Mouse (Mus musculus) layer of hippocampus, adult 9-10 months (tissue): Measurements from ENCODE around the gene Elmo3.
"Not testable (repeated sequence)": the region's sequence is repeated elsewhere in the genome, so short reads cannot be mapped to it uniquely, and the experiment has no call there.

ENCODE experiments used
- DNase-seq: peaks from one replicate; pipeline ENCODE4 v3.0.0; 2022; ENCODE audit warnings: low spot score

Gene Elmo3

GRCm38 (mm10) chr8:105276292-105277120 lies 28.9 kb upstream of the Elmo3 start:
- no peak for DNase-seq

GRCm38 (mm10) chr8:105278911-105279334 lies 26.5 kb upstream of the Elmo3 start:
- DNase-seq = peak; percentile 74

GRCm38 (mm10) chr8:105280567-105280966 lies 24.8 kb upstream of the Elmo3 start:
- no peak for DNase-seq

GRCm38 (mm10) chr8:105281821-105282220 lies 23.6 kb upstream of the Elmo3 start:
- no peak for DNase-seq

- no peak for DNase-seq
These were observed 23.2 kb upstream of the Elmo3 start for GRCm38 (mm10) chr8:105282239-105282638.

GRCm38 (mm10) chr8:105283074-105283473 lies 22.3 kb upstream of the Elmo3 start:
- no peak for DNase-seq

- DNase-seq = no peak
These were observed 19.9 kb upstream of the Elmo3 start for GRCm38 (mm10) chr8:105285514-105285913.

DNA sequence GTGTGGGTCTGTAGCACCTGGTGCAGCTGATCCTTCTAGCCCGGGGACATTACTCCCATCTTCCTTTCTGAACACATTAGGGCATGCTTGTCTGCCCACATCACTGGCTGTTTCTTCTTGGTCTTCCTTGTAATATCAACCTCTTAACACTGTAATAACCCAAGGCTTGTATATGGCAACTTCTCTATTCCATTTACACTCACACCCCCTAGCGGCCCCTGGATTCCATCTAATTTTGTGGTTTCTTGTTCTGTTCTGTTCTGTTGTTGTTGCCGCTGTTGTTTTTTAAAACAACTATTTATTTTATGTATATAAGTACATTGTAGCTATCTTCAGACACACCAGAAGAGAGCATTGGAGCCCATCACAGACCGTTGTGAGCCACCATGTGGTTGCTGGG lies 18.5 kb upstream of the Elmo3 start:
- DNase-seq = no peak

- no peak for DNase-seq
These were observed 17.2 kb upstream of the Elmo3 start for GRCm38 (mm10) chr8:105288231-105288630.

DNA sequence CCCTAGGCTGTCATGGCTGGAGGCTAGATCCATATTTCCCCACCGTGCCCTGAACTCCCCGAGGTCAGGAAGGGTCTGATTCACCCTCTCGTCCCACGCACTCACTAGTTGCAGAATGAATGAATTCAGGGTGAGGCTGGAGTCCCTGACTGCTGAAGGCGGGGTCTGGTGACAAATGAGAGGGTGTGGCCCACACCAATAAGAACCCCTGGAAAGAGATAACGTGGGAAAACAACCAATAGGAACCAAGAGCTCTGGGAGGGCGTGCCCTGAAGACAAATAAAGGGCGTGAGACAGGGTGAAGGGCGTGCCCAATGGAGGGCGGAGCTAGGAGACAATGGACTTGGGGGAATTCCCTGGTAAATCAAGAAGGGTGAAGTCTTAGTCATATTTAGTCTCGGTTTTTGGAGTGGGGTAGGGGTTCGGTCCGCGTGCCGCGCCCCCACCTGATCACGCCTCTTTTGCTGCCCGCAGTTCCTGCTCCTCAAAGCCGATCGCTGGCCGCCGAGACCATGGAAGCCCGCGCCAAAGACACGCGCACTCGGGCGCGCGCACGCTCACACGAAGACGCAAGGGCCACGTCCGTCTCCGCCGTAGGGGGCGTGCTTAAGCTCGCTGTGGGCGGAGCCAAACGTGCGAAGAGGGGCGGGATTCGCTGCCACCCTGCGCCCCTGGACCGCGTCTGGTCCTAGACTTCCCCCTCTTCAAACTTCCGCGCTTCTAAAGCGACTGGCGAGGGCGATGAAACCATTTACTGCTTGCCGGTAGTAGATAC lies 16.3 kb upstream of the Elmo3 start:
- DNase-seq = peak; percentile 90

- DNase-seq = no peak
These were observed 15.5 kb upstream of the Elmo3 start, which contains the start of gene 4931428F04Rik for GRCm38 (mm10) chr8:105289805-105290460. Gene 4931428F04Rik (minus strand): TSS chr8:105289864.

- peak; percentile 63 for DNase-seq
These were observed 14.7 kb upstream of the Elmo3 start for GRCm38 (mm10) chr8:105290554-105291314.

DNA sequence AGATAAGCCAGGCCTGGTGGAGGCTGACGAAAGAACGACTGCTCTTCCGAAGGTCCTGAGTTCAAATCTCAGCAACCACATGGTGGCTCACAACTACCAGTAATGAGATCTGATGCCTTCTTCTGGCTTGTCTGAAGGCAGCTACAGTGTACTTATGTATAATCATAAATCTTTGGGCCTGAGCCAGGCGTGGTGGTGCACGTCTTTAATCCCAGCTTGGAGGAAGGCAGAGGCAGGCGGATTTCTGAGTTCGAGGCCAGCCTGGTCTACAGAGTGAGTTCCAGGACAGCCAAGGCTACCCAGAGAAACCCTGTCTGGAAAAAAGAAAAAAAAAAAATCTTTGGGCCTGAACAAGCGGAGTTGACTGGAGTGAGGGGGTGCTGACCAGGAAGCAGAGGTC lies 14.0 kb upstream of the Elmo3 start:
- DNase-seq = not testable (repeated sequence)

GRCm38 (mm10) chr8:105291802-105292201 lies 13.6 kb upstream of the Elmo3 start:
- not testable (repeated sequence) for DNase-seq

- no peak for DNase-seq
These were observed 12.9 kb upstream of the Elmo3 start for GRCm38 (mm10) chr8:105292471-105292870.

GRCm38 (mm10) chr8:105293405-105293804 lies 12.0 kb upstream of the Elmo3 start:
- no peak for DNase-seq

DNA sequence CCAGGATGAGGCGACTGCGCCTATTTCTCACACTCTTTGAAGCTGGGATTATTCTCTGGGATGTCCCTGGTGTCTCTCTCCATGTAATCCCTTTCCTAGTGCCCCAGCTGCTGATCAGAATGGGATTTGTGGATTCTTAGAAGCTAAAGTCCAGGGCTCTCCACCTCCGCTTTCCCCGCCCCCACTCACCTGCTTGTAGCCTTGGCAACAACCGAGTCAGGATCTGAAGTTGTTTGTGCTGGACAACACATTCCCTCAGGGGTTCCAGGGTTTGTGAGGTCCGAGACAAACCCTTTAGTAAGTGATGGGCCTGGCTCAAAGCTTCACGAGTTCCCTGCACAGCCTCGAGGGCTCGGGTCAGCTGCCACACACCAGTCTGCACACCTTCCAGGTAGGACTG lies 10.6 kb upstream of the Elmo3 start:
- DNase-seq = no peak

- no peak for DNase-seq
These were observed 10.1 kb upstream of the Elmo3 start for GRCm38 (mm10) chr8:105295256-105295655.

DNA sequence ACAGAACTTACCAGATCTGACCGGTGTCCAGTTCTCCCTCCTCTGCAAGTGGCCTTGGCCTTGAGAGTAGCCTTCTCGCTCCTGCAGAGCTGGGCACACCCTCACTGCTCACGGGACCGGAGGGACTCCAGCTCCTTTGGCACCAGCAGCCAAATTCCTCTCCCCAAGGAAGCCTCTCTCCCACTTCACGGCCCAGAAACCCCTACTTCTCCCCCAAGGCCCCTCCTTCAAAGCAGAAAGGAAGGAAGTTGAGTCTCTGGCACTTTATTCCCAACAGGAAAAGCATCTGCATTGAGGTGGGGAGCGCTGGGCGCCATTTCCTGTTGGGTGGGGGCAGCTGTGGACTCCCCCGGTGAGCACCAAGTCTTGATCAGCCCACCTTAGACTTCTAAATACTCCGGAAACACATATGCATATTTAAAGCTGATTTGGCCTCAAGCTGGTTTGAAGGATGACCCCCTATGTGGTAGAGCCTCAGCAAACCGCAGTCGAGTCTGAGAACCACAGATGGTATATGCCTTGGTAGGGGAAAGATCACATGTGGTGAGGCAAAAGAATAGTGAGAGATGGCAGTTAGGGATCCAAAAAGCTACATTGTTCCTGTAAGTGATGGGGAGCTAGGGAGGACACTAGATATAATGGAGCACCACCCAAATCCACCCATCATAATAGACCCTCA lies 9.4 kb upstream of the Elmo3 start, which contains the start of gene Exoc3l:
Gene Exoc3l, minus strand, starts transcription at position 207 of the 679 bp plus-strand sequence.
- DNase-seq = no peak

GRCm38 (mm10) chr8:105297511-105298192 lies 7.7 kb upstream of the Elmo3 start, which contains the start of gene E2f4:
Gene E2f4 (plus strand): TSS chr8:105297663.
- DNase-seq = peak; percentile 71
